Mouse (Mus musculus) neutrophil, adult 5-6 weeks (primary cell): ENCODE measurements around the gene Surf6. TPM values are rescaled to one million over a fixed set of nuclear protein-coding genes. Genes with fewer than 3 reads are reported as not detected.

Experiments
- ATAC-seq: fragments of 151-379, 151-347 bp; 2 replicates; pipeline ENCODE4 v1.8.0; 2017; ENCODE audit warnings: mild to moderate bottlenecking, moderate TSS enrichment; ENCODE audit not compliant: insufficient number of reproducible peaks, poor library complexity, low FRiP score, severe bottlenecking; ENCODE audit errors: extremely low read depth
- total RNA-seq: library from RNA; stranded (forward); fragments of 200-1000 nt; gene quantifications from 2 replicates; pipeline ENCODE4 v1.2.3, GENCODE M21; 2017

Surf6 gene
- 46.4 and 52.5 TPM in 2 replicates for total RNA-seq

DNA sequence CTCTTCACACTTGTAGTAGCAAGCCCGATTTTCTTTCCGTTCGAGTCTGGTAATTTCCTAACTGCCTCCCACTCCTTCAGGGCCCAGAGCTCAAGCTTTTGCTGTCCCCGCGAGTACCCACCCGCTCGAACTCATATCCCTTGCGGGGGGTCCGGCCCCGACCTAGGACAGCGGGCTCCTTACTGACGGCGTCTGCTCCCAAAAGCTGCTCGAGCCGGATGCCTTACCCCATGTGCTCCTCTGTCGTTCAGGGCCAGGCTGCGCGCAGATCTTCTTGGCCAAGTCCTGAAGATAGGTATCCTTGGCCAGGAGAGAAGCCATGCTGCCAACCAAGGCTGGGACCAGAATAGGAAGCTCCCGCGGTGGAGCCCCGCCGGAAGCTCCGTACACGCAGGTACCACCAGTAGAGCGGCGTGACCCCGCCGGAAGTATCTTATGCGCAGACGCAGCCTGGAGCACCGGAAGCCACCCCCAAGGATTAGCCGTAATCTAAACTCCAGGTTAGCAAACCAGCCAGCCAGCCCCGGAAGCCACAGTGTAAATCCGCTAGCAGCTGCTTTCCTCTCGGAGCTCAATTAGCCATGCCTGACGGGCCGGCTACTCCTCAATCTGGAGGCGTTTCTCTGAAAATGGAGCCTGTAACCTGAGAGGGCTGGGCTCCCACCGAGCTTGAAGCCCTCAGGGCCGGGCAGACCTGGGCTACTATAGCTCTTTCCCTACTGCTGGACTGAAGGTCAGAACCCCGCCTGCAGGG is at the start of gene Surf6:
Gene Surf6, minus strand, starts transcription at position 413 of the 754 bp plus-strand sequence.
- ATAC-seq, result peak; percentile 89

DNA sequence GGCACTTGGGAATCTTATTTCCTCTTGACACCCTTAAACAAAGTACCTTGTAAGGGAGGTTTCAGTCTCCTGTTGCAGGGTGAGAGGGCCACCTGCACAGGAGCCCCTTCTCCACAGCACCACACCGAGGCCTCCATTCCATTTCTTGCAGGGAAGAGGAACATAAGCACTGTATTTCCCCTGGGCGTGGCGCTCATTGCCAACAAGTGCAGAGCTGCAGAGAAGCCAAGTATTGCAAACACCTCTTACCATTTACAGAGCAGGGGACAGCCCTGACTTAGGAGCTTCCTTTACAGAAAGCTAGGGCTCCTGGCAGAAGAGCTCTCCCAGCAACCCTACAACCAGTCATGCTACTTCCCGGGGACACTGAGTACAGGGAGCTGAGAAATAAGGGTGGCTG is 49.5 kb upstream of the Surf6 start:
- ATAC-seq, result no peak

DNA sequence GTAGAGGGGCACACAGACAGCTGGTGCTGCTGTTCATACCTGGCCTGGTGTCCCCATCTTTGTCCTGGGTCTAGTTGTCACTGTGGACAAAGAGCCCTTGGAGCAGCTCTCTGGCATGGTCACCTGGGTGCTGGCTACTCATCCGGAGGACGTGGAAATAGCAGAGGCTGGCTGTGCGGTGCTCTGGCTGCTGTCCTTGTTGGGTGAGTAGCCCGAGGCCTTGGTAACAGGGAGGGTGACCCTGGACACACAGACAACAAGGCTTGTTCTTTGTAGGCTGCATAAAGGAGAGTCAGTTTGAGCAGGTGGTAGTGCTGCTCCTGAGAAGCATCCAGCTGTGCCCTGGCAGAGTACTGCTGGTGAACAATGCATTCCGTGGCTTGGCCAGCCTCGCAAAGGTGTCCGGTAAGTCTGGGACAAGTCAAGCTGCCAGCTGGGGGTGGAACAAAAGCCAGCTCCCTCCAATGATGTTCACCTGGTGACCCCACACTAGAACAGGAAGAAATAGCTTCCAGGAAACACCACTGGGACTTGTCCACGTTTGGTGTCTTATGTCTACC is 48.7 kb upstream of the Surf6 start:
- ATAC-seq, result no peak

DNA sequence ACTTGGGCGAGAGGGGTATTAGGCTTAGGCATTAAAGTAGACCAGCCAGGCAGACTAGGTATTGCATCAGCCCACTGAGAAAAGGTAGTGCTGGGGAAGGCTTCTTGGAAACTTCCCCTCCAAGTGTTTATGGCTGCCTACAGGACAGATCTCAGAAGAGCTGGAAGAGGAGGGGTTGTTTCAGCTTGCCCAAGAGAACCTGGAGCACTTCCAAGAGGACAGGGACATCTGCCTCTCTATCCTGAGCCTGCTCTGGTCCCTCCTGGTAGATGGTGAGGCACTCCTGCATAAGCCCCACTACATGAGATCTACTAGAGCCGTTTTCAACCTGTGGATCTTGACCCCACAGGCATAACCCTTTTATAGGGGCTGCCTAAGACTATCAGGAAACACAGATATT is 47.7 kb upstream of the Surf6 start:
- no peak for ATAC-seq

DNA sequence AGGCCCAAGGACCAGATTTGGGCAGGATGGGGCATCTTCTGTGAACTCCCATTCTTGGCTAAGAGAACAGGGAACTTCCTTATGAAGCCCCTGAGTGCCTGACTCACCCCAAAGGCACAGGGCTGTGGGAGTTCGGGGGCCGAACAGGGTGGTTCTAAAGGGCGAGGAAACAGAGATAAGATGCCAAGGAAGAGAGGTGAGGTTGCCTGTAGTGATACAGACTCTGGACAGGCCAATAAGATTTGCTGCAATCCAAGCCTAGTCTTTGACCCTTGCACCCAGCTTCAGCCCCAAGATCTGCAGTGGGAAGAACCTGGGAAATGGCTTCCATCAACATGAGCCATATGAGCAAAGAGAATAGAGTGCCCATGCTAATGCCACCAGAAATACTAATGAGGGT is 40.6 kb upstream of the Surf6 start:
- no peak for ATAC-seq

DNA sequence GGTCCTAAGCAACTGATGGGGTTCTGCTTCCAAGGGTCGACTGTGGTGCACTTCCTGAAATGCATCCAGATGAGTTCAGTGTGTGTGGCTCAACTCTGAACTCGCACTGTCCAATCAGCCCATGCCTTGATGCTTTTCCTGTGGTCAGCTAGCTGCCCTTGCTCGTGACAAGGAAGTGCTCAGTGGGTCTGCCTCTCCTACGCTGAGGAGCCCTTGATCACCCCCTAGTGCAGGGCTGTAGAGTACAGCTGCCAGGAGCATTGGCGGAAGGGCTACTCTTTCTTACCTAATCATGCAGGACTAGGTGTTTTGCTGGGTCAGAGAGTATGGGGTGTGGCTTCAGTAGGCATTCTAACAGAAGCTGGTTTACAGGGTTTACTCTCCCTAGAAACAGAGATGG is 38.9 kb upstream of the Surf6 start:
- ATAC-seq, result peak; percentile 87

DNA sequence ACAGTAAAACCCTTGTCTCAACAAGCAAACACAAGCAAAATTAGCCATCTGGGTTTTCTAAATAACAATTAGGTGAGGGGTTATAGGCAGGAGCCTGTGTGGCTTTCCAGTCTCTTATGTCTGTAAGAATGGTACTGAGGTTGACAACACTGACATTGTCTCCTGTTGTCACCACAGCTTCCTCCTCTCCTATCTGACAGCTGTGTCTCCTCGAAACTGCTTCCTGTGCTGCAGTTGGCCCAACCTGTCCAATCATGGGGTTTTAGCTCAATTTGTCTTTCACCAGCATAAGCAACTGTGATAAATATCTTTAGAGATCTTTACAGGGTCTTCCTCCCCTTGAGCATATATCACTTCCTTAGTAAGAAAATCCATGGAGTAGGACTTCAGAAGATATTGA is 33.7 kb upstream of the Surf6 start:
- no peak for ATAC-seq

DNA sequence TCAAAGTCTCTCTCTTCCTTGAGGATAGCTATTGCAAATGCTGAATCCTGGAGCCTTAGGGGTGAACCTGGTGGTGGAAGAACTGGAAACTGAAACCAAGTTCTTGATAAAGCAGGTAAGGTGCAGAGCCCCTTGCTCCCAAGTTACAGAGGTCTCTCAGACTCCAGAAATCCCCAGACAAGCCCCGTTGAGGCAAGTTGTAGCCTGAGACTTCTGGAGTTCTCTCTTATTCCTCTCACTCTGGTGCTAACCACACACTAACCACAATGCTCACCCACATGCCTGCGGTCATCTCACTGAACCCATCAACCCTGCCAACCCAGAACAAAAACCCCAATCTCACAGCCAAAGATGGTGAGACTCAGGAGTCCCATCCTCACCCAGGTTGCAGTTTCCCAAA is 32.6 kb upstream of the Surf6 start:
- ATAC-seq, result no peak

DNA sequence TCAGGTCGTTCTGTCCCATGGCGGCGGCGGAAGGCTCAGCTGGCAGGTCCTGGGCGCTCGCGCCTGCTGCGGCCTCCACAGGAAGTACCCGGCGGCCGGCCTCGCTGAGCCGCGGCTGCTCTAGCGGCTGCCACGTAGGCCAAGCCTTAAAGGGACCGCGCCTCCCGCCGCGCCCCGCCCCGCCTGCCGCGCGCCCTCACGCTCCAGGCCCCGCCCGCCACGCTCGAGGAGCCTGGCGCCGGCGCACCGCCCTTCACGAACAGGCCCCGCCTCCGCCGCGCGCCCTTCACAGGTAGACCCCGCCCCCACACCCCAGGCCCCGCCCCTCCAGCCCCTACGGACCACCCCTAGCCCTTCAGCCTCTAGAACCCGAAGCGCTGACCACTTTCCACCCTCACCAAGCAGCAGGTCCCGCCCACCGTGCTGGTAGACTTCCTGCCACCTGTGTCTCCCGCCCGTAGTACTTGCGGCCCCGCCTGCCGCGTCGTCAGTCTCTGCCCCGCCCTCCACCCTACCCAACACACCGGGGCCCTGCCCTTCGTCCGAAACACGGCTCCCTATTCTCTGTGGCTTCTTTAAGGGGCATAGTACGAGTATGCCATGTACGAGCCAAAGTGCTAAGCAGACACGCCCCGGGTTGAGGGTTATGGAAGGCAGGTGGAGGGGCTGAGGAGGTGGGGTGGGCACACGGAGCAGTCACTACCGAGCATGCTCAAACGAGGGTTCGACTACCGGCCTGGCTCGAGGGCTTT is 30.8 kb upstream of the Surf6 start, which contains the start of the genes Surf4 and Stkld1:
Gene Surf4, minus strand, starts transcription at position 625 of the 752 bp plus-strand sequence.
Gene Stkld1, plus strand, starts transcription at position 744 of the 752 bp plus-strand sequence.
- peak; percentile 87 for ATAC-seq

DNA sequence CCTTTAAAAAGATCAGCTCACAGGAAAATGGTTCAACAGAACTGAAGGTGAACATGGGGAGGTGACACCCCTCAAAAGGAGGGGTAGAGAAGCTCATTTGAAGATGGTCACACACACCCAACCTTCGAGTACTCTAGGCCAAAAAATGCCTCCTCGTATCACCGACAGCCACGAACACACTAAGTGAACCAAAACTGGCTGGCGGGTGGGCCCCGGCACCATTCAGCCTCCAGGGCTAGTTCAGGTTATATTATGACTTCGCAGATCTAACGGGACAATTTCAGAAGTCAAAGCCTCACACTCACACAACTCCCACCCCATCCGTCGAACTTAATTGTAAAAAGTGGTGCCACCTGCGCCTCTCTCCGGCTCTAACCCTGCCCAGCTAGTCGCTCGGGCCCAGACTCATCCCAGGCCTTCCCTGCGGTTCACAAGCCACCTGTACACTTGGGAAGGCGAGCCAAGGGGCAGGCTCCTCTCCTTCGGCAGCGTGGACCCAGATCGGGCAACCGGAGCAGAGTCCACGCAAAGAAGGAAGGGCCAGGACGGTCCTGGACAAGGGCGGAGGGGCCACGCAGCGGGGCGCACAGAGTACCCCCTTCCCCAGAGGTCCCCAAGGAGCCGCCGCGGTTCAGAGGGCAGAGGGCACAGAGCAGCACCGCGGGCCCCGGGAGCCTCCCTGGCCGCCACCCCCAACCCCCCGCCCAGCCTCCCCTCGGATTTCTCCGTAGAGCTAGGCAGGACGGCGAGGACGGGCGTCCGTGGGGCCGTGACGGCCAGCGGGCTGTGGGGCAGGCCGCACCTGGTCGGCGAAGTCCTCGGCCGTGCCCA is 30.0 kb upstream of the Surf6 start:
- no peak for ATAC-seq

DNA sequence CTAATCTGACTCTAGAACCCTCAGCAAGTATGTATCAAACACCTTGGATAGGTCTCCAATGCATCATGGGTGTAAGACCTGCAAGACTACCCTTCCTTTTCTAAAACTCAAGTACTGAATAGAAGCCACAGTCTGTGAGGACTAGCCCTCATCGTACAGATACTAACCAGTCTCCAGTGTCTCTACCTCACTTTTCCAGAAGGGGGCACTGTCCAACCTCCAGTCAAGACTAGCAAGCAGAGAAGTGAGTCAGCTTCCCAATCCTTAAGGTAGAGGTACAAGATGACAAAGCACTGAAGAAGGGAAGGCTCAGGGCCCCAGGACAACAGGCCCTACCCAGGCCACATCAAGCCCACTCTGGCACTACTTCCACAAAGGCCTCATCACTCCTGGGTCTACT is 27.7 kb upstream of the Surf6 start:
- ATAC-seq, result peak; percentile 52

DNA sequence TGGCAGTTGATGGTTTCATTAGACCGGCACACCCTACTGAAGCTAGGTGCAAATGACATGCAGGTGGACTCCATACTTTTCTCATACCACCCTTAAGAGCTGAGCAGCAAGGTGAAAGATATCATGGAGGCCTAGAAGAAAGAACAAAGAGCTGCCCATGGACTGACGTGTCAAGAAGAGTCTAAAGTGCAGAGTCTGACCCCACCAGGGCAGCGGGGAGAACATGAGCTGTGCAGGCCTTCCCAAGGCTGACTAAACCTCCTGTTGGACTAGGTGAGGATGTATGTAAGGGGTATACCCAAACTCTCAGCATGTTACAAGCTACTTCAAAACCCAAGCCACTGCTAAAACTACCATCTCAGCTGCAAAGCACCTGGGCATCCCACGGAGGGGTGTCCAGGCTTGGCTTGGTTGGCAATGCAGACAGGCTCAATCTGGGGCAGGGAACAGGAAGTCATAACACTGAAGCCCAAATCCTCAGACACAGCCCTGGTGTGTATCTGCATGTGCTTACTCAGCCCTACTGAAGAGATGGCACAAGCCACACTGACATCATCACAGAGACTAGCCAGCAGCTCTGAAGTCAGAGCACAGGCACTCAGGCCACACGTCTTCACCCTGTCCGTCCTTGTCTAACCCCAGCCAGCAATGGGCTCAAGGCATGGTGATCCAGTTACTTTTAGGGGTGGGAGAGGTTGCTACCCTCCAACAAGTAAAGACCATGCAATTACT is 25.2 kb upstream of the Surf6 start:
- ATAC-seq, result no peak

DNA sequence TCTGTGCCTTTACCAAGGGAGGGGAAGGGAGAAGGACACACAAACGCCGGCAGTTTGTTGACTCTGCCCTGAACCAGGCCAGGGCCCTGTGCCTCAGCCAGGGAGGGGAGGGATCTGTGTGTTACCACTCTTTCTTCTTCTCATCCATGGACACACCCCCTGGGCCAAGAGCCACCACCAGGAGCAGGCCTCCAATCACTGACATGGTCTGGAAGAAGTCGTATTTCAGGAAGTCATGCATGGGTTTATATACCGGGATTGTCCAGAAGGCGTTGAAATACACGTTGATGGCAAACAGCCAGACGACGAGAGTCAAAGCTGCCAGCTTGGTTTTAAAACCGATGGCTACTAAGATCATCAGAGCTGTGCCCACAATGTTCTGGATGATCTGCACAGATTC is 19.1 kb upstream of the Surf6 start:
- ATAC-seq, result no peak

DNA sequence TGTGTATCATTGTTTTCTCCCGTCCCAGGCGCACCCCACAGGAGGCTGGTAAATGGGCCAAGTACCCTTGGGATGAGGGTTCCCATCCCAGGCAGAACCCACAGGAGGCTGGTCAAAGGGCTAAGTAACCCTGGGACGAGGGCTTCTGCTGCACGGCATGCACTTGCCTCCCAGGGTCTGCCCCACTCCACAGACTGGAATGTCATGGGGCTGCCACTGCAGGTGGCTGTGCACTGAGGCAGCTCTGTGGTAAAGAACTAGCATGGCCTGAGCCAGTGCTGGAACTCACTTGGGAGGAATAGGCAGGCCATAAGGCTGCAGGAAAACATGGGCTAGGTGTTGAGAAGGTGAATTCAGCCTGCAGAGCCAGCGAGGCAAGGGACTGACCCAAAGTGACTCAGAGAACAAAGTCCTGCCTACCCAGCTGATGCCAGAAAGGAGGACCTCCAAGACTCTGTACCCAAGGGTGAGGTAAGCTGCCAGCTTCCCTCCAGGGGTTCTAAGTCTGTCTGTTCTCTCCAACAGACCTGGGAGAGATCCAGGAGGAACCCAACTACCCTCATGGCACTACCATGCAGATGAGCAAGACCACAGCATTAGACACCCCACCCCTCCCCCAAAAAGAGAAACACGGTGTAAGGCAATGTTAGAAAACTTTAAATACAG is 17.6 kb upstream of the Surf6 start:
- no peak for ATAC-seq

DNA sequence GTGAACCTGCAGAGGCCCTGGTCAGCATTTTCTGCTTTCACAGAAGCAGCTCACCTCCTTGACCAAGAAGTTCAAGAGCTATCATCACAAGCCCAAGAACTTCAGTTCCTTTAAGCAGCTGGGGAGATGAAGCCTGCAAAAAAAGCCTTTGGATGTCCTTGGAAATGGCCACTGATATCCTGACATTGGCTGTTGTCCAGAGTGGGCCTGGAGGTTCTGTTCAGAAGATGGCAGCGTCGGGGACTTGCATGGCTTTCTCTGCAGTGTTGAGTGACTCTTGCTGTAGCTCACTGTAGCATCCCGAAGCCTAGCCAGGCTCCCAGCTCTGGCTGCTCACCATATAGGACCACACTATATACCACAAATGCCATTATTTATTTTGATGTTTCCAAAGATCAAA is 17.0 kb upstream of the Surf6 start:
- no peak for ATAC-seq

DNA sequence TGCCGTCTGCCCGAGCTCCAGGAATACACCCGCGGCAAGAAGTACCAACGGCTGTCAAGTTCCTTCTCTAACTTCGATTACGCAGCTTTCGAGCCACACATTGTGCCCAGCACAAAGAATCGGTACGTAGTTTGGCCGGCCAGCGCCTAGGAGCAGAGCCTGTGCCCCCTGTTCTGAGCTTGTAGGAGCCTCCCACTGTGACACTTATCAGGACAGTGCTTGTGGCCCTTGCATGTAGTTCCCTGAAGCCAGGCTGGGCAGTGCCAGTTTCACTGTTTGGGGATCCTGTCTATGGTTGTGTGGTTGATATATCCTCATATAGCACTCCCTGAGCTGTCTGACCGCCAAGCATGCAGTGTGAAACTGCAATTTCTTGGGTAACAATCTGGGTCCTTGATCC is 14.1 kb upstream of the Surf6 start:
- no peak for ATAC-seq

DNA sequence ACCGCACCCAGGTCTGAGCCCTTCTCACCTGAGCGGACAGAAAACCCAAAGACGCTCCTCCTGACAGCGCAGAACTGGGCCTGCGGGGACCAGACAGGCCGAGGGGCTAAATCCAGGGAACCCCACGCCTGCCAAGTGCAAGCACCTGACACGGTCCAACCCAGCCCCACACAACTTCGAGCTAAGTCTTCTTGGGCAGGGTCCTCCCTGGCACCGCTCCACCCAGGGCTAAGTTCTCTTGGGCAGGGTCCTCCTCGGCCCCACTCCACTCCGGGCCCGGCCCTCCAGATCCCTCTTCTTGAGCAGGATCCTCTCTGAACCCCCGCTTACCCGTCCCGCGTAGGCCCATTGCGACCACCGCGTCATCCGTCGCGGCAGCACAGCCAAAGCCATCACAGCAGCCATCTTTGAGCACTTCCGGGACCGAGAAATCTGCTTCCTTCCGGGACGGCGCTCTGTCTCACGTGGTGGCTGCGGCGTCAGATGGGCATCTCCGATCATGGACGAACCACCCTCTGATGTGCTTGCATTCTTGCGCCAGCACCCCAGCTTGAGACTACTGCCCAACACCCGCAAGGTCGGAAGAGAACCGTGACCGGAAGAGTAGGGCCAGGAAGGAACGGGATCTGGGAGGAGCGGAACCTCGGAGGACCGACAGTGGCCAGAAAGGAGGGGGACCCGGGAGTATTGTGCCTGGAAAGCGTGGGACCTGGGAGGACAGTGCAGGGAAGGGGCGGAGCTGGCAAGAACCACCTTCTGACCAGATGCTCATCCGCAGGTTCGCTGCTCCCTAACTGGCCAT is 13.4 kb upstream of the Surf6 start, which contains the start of the genes Surf2 and Surf1:
Gene Surf2, plus strand, starts transcription at position 441 of the 802 bp plus-strand sequence.
Gene Surf1, minus strand, starts transcription at position 604 of the 802 bp plus-strand sequence.
- peak; percentile 87 for ATAC-seq
